Mouse (Mus musculus) cortical plate, adult 2 months (tissue): ENCODE measurements around the gene Kcnk16.

Experiments used
- CTCF ChIP-seq: fragments of 200-500 bp; IDR thresholded peaks from 2 replicates; pipeline ENCODE4 v1.5.1; 2011; ENCODE audit warnings: mild to moderate bottlenecking, control low read depth, low read length; ENCODE audit not compliant: insufficient read depth; ENCODE audit errors: extremely low read depth
- POLR2A ChIP-seq: fragments of 200-500 bp; IDR thresholded peaks from 2 replicates; pipeline ENCODE4 v1.6.1; 2011; ENCODE audit warnings: mild to moderate bottlenecking, low read length, control low read depth; ENCODE audit not compliant: insufficient read depth; ENCODE audit errors: extremely low read depth

DNA sequence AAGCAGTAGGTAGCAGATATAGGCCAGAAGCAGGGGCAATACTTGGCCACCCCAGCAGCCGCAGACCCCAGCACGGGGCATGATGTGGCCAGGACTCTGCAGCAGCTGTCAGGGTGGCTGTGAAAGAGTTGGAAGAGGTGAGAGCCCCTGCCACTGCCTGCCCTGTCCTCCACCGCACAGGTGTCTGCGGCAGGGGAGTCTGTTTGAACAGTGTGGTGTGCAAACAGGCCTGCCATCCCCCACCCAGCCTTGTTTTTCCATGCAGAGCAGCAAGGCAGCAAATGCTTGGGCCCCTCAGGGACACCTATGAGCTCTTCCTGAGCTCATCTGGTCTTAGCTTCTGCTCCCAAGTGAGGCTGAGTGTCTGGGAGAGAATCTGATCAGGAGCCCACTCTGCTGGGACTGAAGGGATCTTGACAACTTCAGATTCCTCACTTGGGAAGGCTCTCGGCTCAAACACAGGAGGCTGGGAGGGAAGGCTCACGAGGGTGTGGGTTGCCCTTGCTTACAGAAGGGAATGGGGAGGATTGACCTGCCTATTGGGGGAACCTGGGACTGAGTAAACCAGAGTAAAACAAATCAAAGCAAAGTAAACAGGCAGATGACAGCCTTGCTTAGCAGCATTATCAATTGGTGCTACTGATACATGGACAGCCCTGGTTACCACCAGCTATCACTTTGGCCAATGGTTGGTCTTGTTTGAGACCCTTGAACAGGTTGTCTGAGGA lies at the start of gene Kcnk16:
- no peak for TF ChIP-seq POLR2A
- TF ChIP-seq CTCF, result no peak
